Mouse (Mus musculus) intestine, embryonic 15.5 days (tissue): Measurements from ENCODE around the gene Fbln7. TPM values are rescaled to one million over a fixed set of nuclear protein-coding genes. Genes with fewer than 3 reads are reported as not detected.
A peak's percentile ranks its signal among the peaks of the same experiment; 100 is the strongest.

ENCODE experiments used
- ATAC-seq: fragments of 200-750 bp; cut with Nextera tagmentation; 2 replicates; pipeline ENCODE4 v1.8.0; 2017; ENCODE audit warnings: moderate TSS enrichment, moderate library complexity
- H3K27ac ChIP-seq: fragments of 300-500 bp; sonication (generic); 2 replicates; pipeline ENCODE4 v1.5.1; 2015; ENCODE audit warnings: mild to moderate bottlenecking, inconsistent platforms
- H3K27me3 ChIP-seq: fragments of 300-500 bp; sonication (generic); replicated peaks from 2 replicates; pipeline ENCODE4 v1.6.1; 2015; ENCODE audit warnings: inconsistent platforms
- H3K36me3 ChIP-seq: fragments of 300-500 bp; sonication (generic); 2 replicates; pipeline ENCODE4 v1.6.1; 2015; ENCODE audit warnings: inconsistent platforms
- H3K4me1 ChIP-seq: fragments of 300-500 bp; sonication (generic); replicated peaks from 2 replicates; pipeline ENCODE4 v1.6.1; 2015; ENCODE audit warnings: inconsistent platforms
- H3K4me2 ChIP-seq: fragments of 300-500 bp; sonication (generic); replicated peaks from 2 replicates; pipeline ENCODE4 v1.6.1; 2015; ENCODE audit warnings: mild to moderate bottlenecking, inconsistent platforms
- H3K4me3 ChIP-seq: fragments of 300-500 bp; sonication (generic); replicated peaks from 2 replicates; pipeline ENCODE4 v1.5.1; 2015; ENCODE audit warnings: inconsistent platforms
- H3K9ac ChIP-seq: fragments of 300-500 bp; sonication (generic); 2 replicates; pipeline ENCODE4 v1.6.1; 2015; ENCODE audit warnings: inconsistent platforms
- H3K9me3 ChIP-seq: fragments of 300-500 bp; sonication (generic); 2 replicates; pipeline ENCODE4 v1.6.1; 2016; ENCODE audit warnings: inconsistent platforms
- WGBS: fragments of 180-500 bp; shearing (Covaris S2); methylation state at CpG from one replicate; pipeline ENCODE4 v1.1.7; 2015; 5-methylcytosine and 5-hydroxymethylcytosine counted together
- polyA plus RNA-seq: library from polyadenylated mRNA; unstranded; fragments of >200 nt; fragmentation: Nextera tagmentation; extraction: Ambion mirVana; gene quantifications from 2 replicates; pipeline ENCODE4 v1.2.1, GENCODE M21; 2015

The Fbln7 gene
- polyA plus RNA-seq, 1 experiment from 2014 or later, result 8.8 TPM

DNA sequence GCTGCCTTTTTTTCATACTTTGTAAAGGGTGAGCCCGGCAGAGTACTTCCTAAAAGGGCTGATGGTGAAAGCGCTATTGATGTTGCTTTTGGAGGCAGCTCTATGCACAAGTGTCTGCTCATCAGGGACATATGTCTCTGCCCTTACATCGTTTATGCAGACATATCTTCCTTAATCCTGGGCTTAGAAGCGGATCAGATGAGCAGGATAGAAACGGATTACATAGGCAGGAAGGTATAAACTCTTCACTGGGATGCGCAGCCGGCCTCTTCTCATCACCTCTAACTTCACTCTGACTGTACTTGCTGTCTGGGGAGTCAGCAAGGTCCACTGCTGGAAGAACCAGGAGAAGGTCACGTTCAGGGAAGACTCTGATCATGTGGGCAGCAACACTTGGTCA lies 25.2 kb upstream of the Fbln7 start:
- WGBS, result 84% methylated on average over 8 of the region's 8 CpGs
- Histone ChIP-seq H3K4me2 (no peak overlapping the region), H3K4me3 (no peak overlapping the region), H3K9ac (no peak overlapping the region), H3K36me3 (no peaks in the 10 kb centered on the region; the same call in none of the 2 replicates), H3K4me1 (no peaks in the 10 kb centered on the region), H3K27ac (no peak overlapping the region), H3K9me3 (no peaks in the 10 kb centered on the region), H3K27me3 (no peaks in the 10 kb centered on the region)
- ATAC-seq, result no peak

DNA sequence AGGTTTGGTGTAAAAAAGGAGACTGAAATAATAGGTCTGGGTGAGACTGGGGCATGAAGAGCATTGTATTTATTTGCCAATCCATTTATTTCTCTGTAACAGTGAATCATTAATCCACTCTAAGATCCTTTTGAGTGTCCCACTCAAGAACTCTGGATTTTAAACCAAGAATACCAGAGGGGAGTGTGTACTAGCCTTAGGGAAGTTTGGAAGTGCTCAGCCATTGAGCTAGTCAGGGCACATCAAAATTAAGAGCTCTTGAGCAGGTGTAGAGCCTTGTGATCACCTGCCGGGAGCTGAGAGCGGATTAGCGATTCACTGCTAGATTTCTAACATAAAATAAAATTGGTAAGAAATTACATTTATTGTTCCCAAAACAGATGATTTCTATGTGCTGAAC lies 24.2 kb upstream of the Fbln7 start:
- ATAC-seq, result no peak
- Histone ChIP-seq H3K36me3 (no peaks in the 10 kb centered on the region; the same call in none of the 2 replicates), H3K4me3 (no peak overlapping the region), H3K27me3 (no peaks in the 10 kb centered on the region), H3K9me3 (no peaks in the 10 kb centered on the region), H3K4me2 (no peak overlapping the region), H3K27ac (no peak overlapping the region), H3K9ac (no peak overlapping the region), H3K4me1 (no peaks in the 10 kb centered on the region)
- 94% methylated on average over 3 of the region's 3 CpGs for WGBS

DNA sequence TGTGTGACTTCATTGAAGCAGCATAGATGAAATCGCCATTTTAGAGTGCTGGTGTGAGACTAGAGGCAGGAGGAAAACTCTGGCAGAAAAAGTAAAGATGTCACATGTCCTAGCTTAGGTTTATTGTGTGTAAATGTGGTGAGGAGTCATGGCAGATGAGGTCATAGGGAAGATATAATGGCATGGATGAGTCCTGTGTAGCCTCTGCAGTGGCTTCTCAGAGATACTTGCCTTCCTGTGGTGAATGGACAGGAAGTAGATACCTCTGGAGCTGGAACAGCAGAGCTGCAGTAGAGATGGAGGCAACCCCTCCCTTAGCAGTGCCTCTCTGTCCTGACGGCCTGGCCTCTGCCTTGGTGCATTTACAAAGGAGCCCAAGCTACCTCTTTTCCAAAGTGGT lies 23.3 kb upstream of the Fbln7 start:
- no peak overlapping the region for H3K9ac ChIP-seq
- H3K4me3 ChIP-seq, result no peak overlapping the region
- peaks cover 3% of the 10 kb centered on the region for H3K36me3 ChIP-seq
- no peak overlapping the region for H3K27ac ChIP-seq
- no peaks in the 10 kb centered on the region for H3K27me3 ChIP-seq
- H3K4me1 ChIP-seq, result no peaks in the 10 kb centered on the region
- 83% methylated on average over 2 of the region's 2 CpGs for WGBS
- no peak for ATAC-seq
- no peak overlapping the region for H3K4me2 ChIP-seq
- no peaks in the 10 kb centered on the region for H3K9me3 ChIP-seq

DNA sequence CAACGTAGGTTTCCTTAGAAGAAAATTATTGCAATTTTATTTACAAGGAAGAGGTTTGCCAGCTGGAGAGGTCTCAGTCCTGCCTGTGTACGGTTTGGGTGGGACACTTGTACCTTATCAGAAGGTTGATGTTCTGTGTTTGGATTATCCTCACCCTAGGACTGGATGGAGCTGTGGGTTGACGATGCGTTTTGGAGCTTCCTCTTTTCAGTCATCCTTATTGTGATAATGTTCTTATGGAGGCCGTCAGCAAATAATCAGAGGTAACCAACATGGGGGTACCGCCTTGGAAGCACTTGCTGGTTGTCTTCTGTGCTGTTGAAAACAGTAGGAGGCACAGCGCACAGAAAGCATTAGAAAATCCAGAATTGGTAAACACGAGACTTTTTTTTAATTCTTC lies 20.3 kb upstream of the Fbln7 start:
- peaks cover 13% of the 10 kb centered on the region for H3K36me3 ChIP-seq
- no peak for ATAC-seq

DNA sequence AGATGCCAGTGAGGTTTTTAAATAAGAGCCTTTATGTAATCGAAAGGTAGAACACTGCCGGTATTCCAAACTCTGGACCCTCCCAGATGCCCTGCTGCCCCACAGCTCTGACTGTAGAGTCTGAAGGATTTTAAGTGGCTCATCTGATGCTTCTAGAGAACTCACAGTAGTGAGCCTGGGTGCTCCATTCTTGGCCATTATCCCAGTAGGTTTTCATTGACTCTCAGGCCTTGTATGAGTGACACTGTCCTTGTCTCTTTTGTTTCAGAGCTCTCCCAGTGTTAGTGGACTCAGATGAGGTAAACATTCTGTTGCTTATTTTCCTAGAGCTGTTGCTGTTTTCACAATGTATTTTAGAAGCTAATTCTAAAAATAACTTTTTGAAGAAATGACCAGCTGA lies 12.7 kb upstream of the Fbln7 start:
- H3K36me3 ChIP-seq, result peaks cover 8% of the 10 kb centered on the region; the same call in 1 of the 2 replicates
- H3K27ac ChIP-seq, result no peak overlapping the region
- H3K4me2 ChIP-seq, result no peak overlapping the region
- no peak overlapping the region for H3K9ac ChIP-seq
- no peaks in the 10 kb centered on the region for H3K27me3 ChIP-seq
- ATAC-seq, result no peak
- 82% methylated on average over 2 of the region's 2 CpGs for WGBS
- no peak overlapping the region for H3K4me3 ChIP-seq
- no peaks in the 10 kb centered on the region for H3K9me3 ChIP-seq
- 0 out of 2 replicates have a peak, but pooled peaks cover 5% of the 10 kb centered on the region for H3K4me1 ChIP-seq

More for the DNA sequence above, 20.3 kb upstream of the Fbln7 start:
- Histone ChIP-seq H3K9me3 (no peaks in the 10 kb centered on the region), H3K27me3 (no peaks in the 10 kb centered on the region), H3K27ac (no peak overlapping the region), H3K4me3 (no peak overlapping the region), H3K9ac (no peak overlapping the region), H3K4me2 (no peak overlapping the region), H3K4me1 (0 out of 2 replicates have a peak, but pooled peaks cover 2% of the 10 kb centered on the region)
- WGBS, result 88% methylated on average over 8 of the region's 8 CpGs

DNA sequence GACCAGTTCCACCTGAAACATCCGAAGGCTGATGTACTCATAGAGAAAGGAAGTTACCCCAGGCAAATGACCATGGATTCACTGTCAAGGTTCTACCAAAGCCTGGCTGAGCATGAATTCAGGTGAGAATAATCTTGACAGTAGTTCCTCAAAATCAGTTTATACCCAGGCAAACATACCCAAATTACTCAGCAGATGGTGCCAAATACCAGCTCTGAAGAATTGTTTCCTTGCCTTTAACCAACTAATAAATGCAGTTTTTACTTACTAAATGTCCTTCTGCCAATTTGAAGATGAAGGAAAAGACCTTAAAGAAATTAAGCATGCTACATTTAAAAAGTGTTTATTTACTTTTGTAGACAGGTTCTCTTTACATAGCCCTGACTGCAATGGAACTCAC lies 6.1 kb upstream of the Fbln7 start:
- H3K27me3 ChIP-seq, result no peaks in the 10 kb centered on the region
- WGBS, result 86% methylated on average over 1 of the region's 1 CpGs
- no peak overlapping the region for H3K27ac ChIP-seq
- no peak for ATAC-seq
- no peak overlapping the region for H3K4me3 ChIP-seq
- no peaks in the 10 kb centered on the region for H3K9me3 ChIP-seq
- H3K36me3 ChIP-seq, result no peaks in the 10 kb centered on the region
- no peak overlapping the region for H3K4me2 ChIP-seq
- H3K9ac ChIP-seq, result no peak overlapping the region
- H3K4me1 ChIP-seq, result no peaks in the 10 kb centered on the region

DNA sequence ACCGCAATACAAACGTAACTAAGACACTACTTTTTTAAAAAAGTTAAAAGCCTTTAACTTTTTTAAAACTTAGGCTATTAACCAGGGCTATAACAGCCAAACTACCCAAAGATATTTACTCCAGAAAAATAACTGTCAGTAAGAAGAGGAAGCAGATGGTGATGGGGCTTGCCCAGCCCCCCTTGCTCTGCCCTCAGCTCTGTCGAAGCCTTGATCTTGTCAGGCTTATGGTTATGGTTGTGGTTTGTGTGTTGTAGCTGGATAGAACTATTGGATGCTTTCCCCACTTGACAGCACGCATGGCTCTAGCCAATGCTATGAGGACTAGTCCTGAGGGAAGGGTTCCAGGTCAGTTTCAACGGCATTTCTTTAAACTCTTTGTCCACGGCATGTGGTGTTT lies 3.8 kb upstream of the Fbln7 start:
- ATAC-seq, result no peak
- Histone ChIP-seq H3K9me3 (no peaks in the 10 kb centered on the region), H3K4me2 (no peak overlapping the region), H3K27ac (no peak overlapping the region), H3K4me3 (no peak overlapping the region), H3K4me1 (peaks cover 3% of the 10 kb centered on the region; the same call in 1 of the 2 replicates), H3K9ac (no peak overlapping the region), H3K27me3 (peaks cover 3% of the 10 kb centered on the region), H3K36me3 (no peaks in the 10 kb centered on the region)
- 84% methylated on average over 6 of the region's 6 CpGs for WGBS

DNA sequence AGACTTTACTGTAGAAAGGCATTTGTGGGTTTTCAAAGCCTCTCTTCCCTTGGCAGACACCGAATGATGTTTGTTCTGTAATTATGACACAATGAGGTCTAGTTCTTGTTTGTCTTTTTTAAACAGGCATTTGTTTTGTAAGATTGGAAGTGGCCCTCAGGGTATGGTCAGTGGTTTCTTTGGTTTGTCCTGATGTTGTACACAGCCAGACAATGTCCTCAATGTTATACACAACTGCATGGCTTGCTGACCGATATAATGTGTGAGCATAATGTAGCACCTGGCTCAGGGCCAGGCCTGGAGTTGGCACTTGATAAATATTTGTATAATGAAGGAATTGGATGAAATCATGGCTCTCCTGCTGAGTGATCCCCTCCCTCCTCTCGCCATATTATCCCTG lies 2.9 kb upstream of the Fbln7 start:
- no peaks in the 10 kb centered on the region for H3K36me3 ChIP-seq
- no peak overlapping the region for H3K4me3 ChIP-seq
- no peaks in the 10 kb centered on the region for H3K9me3 ChIP-seq
- peaks cover 8% of the 10 kb centered on the region; the same call in 1 of the 2 replicates for H3K4me1 ChIP-seq
- no peak overlapping the region for H3K4me2 ChIP-seq
- H3K27ac ChIP-seq, result no peak overlapping the region
- no peak for ATAC-seq
- WGBS, result 65% methylated on average over 3 of the region's 3 CpGs
- H3K9ac ChIP-seq, result no peak overlapping the region
- peaks cover 7% of the 10 kb centered on the region for H3K27me3 ChIP-seq

DNA sequence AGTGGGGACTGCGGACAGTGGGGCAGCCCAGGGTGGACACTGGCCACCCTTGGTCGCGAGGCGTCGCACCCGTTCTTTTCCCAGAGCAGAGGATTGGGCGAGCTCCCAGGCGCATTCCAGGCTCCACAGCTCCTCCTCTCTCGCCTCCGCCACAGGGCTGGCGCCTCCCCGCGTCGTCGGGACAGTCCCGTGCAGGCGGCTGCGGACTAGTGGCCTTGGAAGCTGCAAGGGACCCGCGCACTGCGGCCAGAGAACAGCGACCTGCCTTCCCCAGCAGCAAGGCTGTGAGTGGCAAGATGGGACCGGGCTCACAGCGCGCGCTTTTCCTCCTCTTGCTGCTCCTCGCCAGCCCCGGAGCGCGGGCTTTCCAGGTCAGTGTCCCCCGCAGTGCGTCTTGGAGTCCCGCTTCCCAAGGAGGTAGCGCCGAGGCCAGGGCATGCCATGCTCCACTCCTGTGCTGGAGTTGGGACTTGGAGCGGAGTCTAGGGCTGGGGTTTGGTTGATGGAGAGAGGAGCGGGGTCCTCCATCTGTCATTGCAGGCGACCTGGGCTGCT lies 1.1 kb downstream of the Fbln7 start:
- Histone ChIP-seq H3K4me3 (peak overlapping the region; percentile 54), H3K9ac (peak overlapping the region; percentile 56), H3K27ac (no peak overlapping the region), H3K4me1 (peaks cover 10% of the 10 kb centered on the region; the same call in 1 of the 2 replicates), H3K9me3 (no peaks in the 10 kb centered on the region), H3K36me3 (no peaks in the 10 kb centered on the region), H3K27me3 (peaks cover 7% of the 10 kb centered on the region), H3K4me2 (peak overlapping the region; percentile 99)
- WGBS, result under 1% methylated on average over 38 of the region's 38 CpGs
- peak; percentile 81 for ATAC-seq

DNA sequence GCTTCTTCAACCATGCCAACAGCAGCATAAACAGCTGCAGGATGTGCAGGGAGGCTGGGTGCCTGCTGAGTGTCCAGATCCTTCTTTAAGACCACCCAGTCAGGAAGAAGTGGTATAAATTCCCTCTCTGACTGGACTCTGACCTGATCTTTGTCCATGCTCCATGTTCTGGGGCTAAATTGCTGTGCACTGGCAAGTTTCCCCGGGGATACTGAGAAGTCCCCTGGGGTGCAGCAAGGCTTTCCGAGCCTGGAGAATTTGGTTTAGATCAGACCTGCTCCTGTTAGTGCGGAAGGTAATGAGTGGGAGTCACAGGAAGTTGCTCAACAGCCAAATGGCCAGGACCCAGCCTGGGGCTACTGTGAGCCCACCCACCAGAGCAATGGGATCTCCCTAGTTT lies 2.3 kb downstream of the Fbln7 start:
- 0 out of 2 replicates have a peak overlapping the region, but pooled peaks have one; percentile 4 for H3K4me2 ChIP-seq
- no peak for ATAC-seq
- H3K27ac ChIP-seq, result no peak overlapping the region
- H3K27me3 ChIP-seq, result peaks cover 7% of the 10 kb centered on the region
- H3K36me3 ChIP-seq, result no peaks in the 10 kb centered on the region
- peaks cover 10% of the 10 kb centered on the region; the same call in 1 of the 2 replicates for H3K4me1 ChIP-seq
- no peak overlapping the region for H3K9ac ChIP-seq
- H3K9me3 ChIP-seq, result no peaks in the 10 kb centered on the region
- H3K4me3 ChIP-seq, result no peak overlapping the region
- 30% methylated on average over 3 of the region's 3 CpGs for WGBS

DNA sequence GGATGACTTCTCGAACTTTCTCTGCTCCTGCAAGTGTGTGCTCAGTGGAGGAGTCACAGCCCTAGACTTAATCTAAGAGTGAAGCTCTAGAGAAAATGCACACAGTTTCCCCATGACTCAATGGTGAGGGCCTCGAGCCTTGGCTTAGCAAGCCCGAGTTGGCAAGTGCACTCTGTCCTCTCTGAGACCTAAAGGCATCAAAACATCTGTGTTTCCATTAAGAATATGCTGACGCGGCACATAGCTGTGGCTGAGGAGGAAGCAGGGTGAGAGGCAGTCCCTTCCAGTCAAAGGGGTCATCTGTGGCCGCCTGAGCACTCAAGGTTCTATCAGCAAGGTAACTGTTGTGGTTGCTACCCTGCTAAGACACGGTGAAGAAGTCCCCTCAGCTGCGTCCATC lies 8.9 kb downstream of the Fbln7 start:
- Histone ChIP-seq H3K9ac (no peak overlapping the region), H3K27ac (no peak overlapping the region), H3K4me2 (no peak overlapping the region), H3K27me3 (no peaks in the 10 kb centered on the region), H3K4me1 (no peaks in the 10 kb centered on the region), H3K4me3 (no peak overlapping the region), H3K36me3 (no peaks in the 10 kb centered on the region), H3K9me3 (no peaks in the 10 kb centered on the region)
- no peak for ATAC-seq
- WGBS, result 74% methylated on average over 8 of the region's 8 CpGs

DNA sequence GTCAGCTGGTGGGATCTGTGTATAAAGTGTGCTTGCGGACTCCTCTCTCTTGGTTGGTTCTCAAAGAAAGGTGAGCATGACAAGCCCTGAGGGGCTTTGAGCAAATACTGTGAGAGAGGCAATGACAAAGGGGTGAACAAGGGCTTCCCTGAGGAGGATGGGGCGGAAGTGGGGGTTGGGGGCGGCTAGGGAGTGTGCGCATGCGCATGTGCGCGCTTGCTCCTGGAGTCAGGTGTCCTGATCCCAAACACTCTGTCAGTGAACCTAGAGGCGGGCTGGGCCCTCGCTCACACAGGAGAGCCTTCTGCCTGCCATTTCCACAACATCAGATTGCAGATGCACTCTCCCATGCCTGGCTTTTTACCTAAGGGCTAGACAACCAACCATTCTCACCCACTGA lies 9.5 kb downstream of the Fbln7 start:
- no peaks in the 10 kb centered on the region for H3K9me3 ChIP-seq
- H3K36me3 ChIP-seq, result no peaks in the 10 kb centered on the region
- ATAC-seq, result no peak
- no peak overlapping the region for H3K4me2 ChIP-seq
- H3K4me1 ChIP-seq, result no peaks in the 10 kb centered on the region
- WGBS, result 93% methylated on average over 9 of the region's 9 CpGs
- no peak overlapping the region for H3K4me3 ChIP-seq
- no peaks in the 10 kb centered on the region for H3K27me3 ChIP-seq
- H3K9ac ChIP-seq, result no peak overlapping the region
- no peak overlapping the region for H3K27ac ChIP-seq

DNA sequence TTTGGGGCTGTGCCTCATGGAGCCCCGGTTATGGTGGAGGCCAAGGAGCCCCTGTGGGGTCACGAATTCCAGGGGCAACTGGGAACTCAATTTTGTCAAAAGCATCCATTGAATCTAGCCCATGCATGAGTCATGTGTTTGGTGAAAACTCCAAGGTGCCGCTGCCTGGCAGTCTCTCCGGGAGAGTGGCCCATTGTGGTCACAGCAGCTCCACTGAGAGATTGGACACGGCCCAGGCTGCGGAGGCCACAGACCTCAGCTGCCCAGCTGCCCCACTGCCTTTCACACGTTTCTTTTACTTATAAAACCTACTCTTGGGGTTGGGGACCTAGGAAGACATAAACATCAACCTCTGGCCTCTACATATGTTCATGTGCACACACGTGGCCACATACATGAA lies 12.7 kb downstream of the Fbln7 start:
- H3K27me3 ChIP-seq, result no peaks in the 10 kb centered on the region
- no peaks in the 10 kb centered on the region for H3K4me1 ChIP-seq
- no peak overlapping the region for H3K4me3 ChIP-seq
- no peak overlapping the region for H3K9ac ChIP-seq
- 80% methylated on average over 8 of the region's 8 CpGs for WGBS
- H3K27ac ChIP-seq, result no peak overlapping the region
- H3K4me2 ChIP-seq, result no peak overlapping the region
- no peaks in the 10 kb centered on the region for H3K36me3 ChIP-seq
- H3K9me3 ChIP-seq, result no peaks in the 10 kb centered on the region
- ATAC-seq, result no peak
